Mouse (Mus musculus) limb, embryonic 10.5 days (tissue): ENCODE measurements around the gene Gnai2. TPM values are rescaled to one million over a fixed set of nuclear protein-coding genes. Genes with fewer than 3 reads are reported as not detected.
"Not testable (repeated sequence)": the region's sequence is repeated elsewhere in the genome, so short reads cannot be mapped to it uniquely, and the experiment has no call there.

Experiments
- DNase-seq: peaks from one replicate; pipeline ENCODE4 v3.0.0-alpha.2; 2017; ENCODE audit warnings: low spot score
- H3K27ac ChIP-seq: fragments of 300-500 bp; sonication (generic); 2 replicates; pipeline ENCODE4 v1.5.1; 2016; ENCODE audit warnings: mild to moderate bottlenecking
- H3K27me3 ChIP-seq: fragments of 300-500 bp; sonication (generic); 2 replicates; pipeline ENCODE4 v1.6.1; 2016; ENCODE audit warnings: low read depth, mild to moderate bottlenecking; ENCODE audit not compliant: poor library complexity, severe bottlenecking
- H3K36me3 ChIP-seq: fragments of 300-500 bp; sonication (generic); 2 replicates; pipeline ENCODE4 v1.6.1; 2016; ENCODE audit warnings: mild to moderate bottlenecking, moderate library complexity
- H3K4me1 ChIP-seq: fragments of 300-500 bp; sonication (generic); 2 replicates; pipeline ENCODE4 v1.6.1; 2016
- H3K4me3 ChIP-seq: fragments of 300-500 bp; sonication (generic); 2 replicates; pipeline ENCODE4 v1.5.1; 2016; ENCODE audit warnings: mild to moderate bottlenecking, moderate library complexity
- H3K9me3 ChIP-seq: fragments of 300-500 bp; sonication (generic); replicated peaks from 2 replicates; pipeline ENCODE4 v1.6.1; 2016; ENCODE audit warnings: mild to moderate bottlenecking
- WGBS: fragments of 180-500 bp; shearing (Covaris S2); methylation state at CpG from one replicate; pipeline ENCODE4 v1.1.7; 2016; 5-methylcytosine and 5-hydroxymethylcytosine counted together
- polyA plus RNA-seq: library from polyadenylated mRNA; unstranded; fragments of >200 nt; fragmentation: Nextera tagmentation; extraction: Ambion mirVana; gene quantifications from 2 replicates; pipeline ENCODE4 v1.2.1, GENCODE M21; 2016

Gene Gnai2
- polyA plus RNA-seq, 1 experiment from 2014 or later = 403 TPM

- peak overlapping the region; percentile 38; the same call in 1 of the 2 replicates for H3K27ac ChIP-seq
- peaks cover 49% of the 10 kb centered on the region for H3K36me3 ChIP-seq
- WGBS = 89% methylated on average over 5 of the region's 5 CpGs
- H3K27me3 ChIP-seq = no peaks in the 10 kb centered on the region
- no peak overlapping the region for H3K4me3 ChIP-seq
- H3K4me1 ChIP-seq = peaks cover 30% of the 10 kb centered on the region
- H3K9me3 ChIP-seq = no peaks in the 10 kb centered on the region
- no peak for DNase-seq
These were observed 48.7 kb downstream of the Gnai2 start for GRCm38 (mm10) chr9:107586504-107586903.

- no peak for DNase-seq
- Histone ChIP-seq H3K4me3 (no peak overlapping the region), H3K27me3 (no peaks in the 10 kb centered on the region), H3K4me1 (peaks cover 48% of the 10 kb centered on the region), H3K9me3 (no peaks in the 10 kb centered on the region), H3K36me3 (peaks cover 33% of the 10 kb centered on the region), H3K27ac (no peak overlapping the region)
- 95% methylated on average over 14 of the region's 14 CpGs for WGBS
These were observed 52.0 kb downstream of the Gnai2 start for GRCm38 (mm10) chr9:107583174-107583573.

DNA sequence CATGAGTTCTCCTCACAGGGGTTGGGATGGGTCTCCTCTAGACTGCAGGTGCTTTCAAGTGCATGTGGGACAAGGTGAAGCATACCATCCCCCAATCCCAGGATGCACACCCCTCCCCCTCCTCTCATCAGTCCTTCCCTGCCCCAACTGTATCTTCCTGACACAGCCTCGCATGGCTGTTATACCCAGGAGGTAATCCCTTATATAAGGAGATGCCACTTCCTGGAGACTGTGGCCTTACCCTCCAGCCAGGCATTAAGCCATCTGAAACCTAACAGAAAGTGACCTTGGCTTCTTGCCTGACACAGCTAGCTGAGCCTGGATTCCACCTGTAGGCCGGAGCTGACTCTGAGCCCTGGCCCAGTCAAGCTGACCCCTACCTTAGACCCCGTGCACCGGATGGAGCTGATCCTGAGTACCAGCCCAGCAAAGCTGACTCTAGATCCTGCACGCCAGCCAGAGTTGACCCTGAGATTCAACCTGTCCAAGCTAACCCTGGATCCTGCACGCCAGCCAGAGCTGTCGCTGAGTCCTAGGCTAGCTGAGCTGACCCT lies 52.6 kb downstream of the Gnai2 start:
- WGBS = 91% methylated on average over 7 of the region's 7 CpGs
- Histone ChIP-seq H3K36me3 (peaks cover 35% of the 10 kb centered on the region), H3K27ac (no peak overlapping the region), H3K4me1 (peaks cover 48% of the 10 kb centered on the region), H3K4me3 (0 out of 2 replicates have a peak overlapping the region, but pooled peaks have one; percentile 2), H3K27me3 (no peaks in the 10 kb centered on the region), H3K9me3 (no peaks in the 10 kb centered on the region)
- no peak for DNase-seq

GRCm38 (mm10) chr9:107581584-107581983 lies 53.6 kb downstream of the Gnai2 start:
- peak overlapping the region; percentile 89 for H3K27ac ChIP-seq
- peak overlapping the region; percentile 61 for H3K4me3 ChIP-seq
- DNase-seq = no peak
- H3K36me3 ChIP-seq = peaks cover 35% of the 10 kb centered on the region
- no peaks in the 10 kb centered on the region for H3K9me3 ChIP-seq
- WGBS = 80% methylated on average over 4 of the region's 4 CpGs
- H3K27me3 ChIP-seq = no peaks in the 10 kb centered on the region
- peaks cover 57% of the 10 kb centered on the region for H3K4me1 ChIP-seq

GRCm38 (mm10) chr9:107580501-107581317 lies 54.5 kb downstream of the Gnai2 start, which contains the start of gene Hyal3:
Gene Hyal3 (plus strand): TSS chr9:107580818.
- Histone ChIP-seq H3K9me3 (no peaks in the 10 kb centered on the region), H3K4me1 (peaks cover 60% of the 10 kb centered on the region), H3K27ac (peak within 1 kb of the TSS; percentile 89), H3K36me3 (peaks cover 35% of the 10 kb centered on the region), H3K27me3 (no peaks in the 10 kb centered on the region), H3K4me3 (peak within 1 kb of the TSS; percentile 61)
- peak; percentile 78 for DNase-seq
- WGBS = under 1% methylated on average over 32 of the region's 32 CpGs

DNA sequence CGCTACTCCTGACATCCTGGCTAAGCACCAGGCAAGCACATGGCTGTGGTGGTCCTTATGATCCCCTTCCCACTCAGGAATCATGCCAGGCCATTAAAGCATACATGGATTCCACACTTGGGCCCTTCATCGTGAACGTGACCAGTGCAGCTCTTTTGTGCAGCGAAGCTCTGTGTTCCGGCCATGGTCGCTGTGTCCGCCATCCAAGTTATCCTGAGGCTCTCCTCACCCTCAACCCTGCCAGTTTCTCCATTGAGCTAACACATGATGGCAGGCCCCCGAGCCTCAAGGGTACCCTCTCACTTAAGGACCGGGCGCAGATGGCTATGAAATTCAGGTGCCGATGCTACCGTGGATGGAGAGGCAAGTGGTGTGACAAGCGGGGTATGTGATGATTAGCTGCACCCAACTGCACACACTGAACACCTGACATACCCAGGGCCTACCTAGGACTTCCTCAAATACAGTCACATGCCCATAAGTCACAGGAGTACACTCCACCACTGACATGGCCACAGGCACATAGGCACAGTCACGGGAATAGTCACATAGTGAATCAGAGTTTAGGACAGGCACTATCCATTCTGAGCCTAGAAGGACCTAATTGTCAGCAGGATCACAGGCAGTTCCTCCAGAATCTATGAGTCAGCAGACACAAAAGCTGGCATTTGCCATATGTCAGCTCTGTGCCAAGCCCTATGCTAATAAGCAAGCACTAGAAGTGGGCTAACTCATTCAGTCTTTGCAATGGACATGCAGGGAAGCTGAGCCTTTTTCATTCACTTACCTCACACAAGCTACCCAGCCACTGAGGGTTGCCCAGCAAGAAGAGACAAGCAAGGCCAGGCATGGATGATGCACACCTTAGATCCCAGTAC lies 55.9 kb downstream of the Gnai2 start:
- Histone ChIP-seq H3K36me3 (peaks cover 44% of the 10 kb centered on the region), H3K9me3 (no peaks in the 10 kb centered on the region), H3K27me3 (no peaks in the 10 kb centered on the region), H3K4me1 (peaks cover 64% of the 10 kb centered on the region), H3K27ac (peak overlapping the region; percentile 89), H3K4me3 (peak overlapping the region; percentile 61)
- WGBS = 96% methylated on average over 14 of the region's 14 CpGs
- DNase-seq = no peak

GRCm38 (mm10) chr9:107578587-107578986 lies 56.6 kb downstream of the Gnai2 start, which contains the start of gene Naa80:
Gene Naa80 (plus strand): TSS chr9:107578887.
- WGBS = 86% methylated on average over 3 of the region's 3 CpGs
- H3K36me3 ChIP-seq = peaks cover 43% of the 10 kb centered on the region
- H3K4me1 ChIP-seq = peaks cover 64% of the 10 kb centered on the region
- no peaks in the 10 kb centered on the region for H3K9me3 ChIP-seq
- H3K27ac ChIP-seq = peak within 1 kb of the TSS; percentile 89
- peak within 1 kb of the TSS; percentile 61 for H3K4me3 ChIP-seq
- no peaks in the 10 kb centered on the region for H3K27me3 ChIP-seq
- DNase-seq = no peak

DNA sequence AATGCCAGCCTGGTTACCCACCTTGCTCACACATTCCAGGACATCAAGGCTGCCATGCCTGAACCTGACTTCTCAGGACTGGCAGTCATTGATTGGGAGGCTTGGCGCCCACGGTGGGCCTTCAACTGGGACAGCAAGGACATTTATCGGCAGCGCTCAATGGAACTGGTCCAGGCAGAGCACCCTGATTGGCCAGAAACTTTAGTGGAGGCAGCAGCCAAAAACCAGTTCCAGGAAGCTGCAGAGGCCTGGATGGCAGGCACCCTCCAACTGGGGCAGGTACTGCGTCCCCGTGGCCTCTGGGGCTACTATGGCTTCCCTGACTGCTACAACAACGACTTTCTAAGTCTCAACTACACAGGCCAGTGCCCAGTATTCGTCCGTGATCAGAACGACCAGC lies 57.3 kb downstream of the Gnai2 start:
- WGBS = 95% methylated on average over 10 of the region's 10 CpGs
- no peaks in the 10 kb centered on the region for H3K9me3 ChIP-seq
- 0 out of 2 replicates have a peak overlapping the region, but pooled peaks have one; percentile 11 for H3K27ac ChIP-seq
- H3K36me3 ChIP-seq = peaks cover 43% of the 10 kb centered on the region
- H3K4me1 ChIP-seq = peaks cover 60% of the 10 kb centered on the region
- H3K27me3 ChIP-seq = no peaks in the 10 kb centered on the region
- peak overlapping the region; percentile 46 for H3K4me3 ChIP-seq
- no peak for DNase-seq

GRCm38 (mm10) chr9:107576357-107577107 lies 58.6 kb downstream of the Gnai2 start, which contains the start of gene Hyal1:
Gene Hyal1 (plus strand): TSS chr9:107576927.
- peaks cover 52% of the 10 kb centered on the region for H3K36me3 ChIP-seq
- H3K4me1 ChIP-seq = peaks cover 61% of the 10 kb centered on the region
- H3K27me3 ChIP-seq = no peaks in the 10 kb centered on the region
- H3K9me3 ChIP-seq = no peaks in the 10 kb centered on the region
- WGBS = 33% methylated on average over 16 of the region's 16 CpGs
- H3K27ac ChIP-seq = peak within 1 kb of the TSS; percentile 84
- H3K4me3 ChIP-seq = peak within 1 kb of the TSS; percentile 46
- peak; percentile 88 for DNase-seq

DNA sequence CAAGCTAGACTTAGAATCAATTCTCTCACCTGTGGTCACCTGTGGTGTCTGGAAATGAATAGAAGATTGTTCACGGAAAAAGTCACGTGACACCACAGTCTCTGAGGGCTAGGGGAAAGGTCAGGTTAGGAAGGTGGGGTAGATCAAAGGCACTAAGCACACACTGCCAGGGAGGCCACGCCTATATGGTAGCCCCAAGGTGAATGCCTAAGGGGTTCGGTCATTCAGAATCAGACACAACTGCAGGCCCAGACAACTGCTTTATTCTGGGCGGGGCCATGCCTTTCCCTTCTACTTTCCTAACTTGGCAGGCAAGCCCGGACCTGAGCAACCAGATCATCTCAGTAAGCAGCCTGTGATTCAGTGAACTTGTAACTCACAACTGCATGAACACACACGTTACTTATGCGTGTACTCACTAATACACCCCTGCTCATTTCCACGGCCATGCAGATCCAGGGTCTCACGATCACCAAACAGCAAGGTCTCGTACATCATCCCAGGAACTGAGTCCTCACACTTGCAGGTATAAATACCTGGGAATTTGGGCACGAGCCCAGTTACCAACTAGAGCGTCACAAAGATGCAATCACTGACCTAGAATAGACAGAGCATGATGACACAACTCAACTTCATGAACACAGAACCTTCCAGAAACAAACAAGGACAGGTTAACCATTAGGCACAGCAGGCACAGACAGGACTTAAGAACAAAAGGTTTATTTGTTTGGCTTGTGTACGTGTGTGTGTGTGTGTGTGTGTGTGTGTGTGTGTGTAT lies 59.4 kb downstream of the Gnai2 start:
- 0 out of 2 replicates have a peak overlapping the region, but pooled peaks have one; percentile 46 for H3K4me3 ChIP-seq
- no peak for DNase-seq
- peak overlapping the region; percentile 84 for H3K27ac ChIP-seq
- H3K9me3 ChIP-seq = no peaks in the 10 kb centered on the region
- no peaks in the 10 kb centered on the region for H3K27me3 ChIP-seq
- H3K4me1 ChIP-seq = peaks cover 62% of the 10 kb centered on the region
- H3K36me3 ChIP-seq = peaks cover 60% of the 10 kb centered on the region
- 83% methylated on average over 14 of the region's 14 CpGs for WGBS

GRCm38 (mm10) chr9:107573774-107574173 lies 61.4 kb downstream of the Gnai2 start:
- DNase-seq, H3K4me3 ChIP-seq, H3K27ac ChIP-seq, H3K27me3 ChIP-seq, H3K9me3 ChIP-seq: not testable (repeated sequence)
- peaks cover 57% of the 10 kb centered on the region for H3K4me1 ChIP-seq
- H3K36me3 ChIP-seq = peaks cover 59% of the 10 kb centered on the region
- WGBS = 84% methylated on average over 6 of the region's 6 CpGs
